Comparison of ENCODE assay signal across 16 mouse cellular contexts in genomic region chr12:35294668-35295067, GRCm38 (mm10).
DNase-seq lines count a peak whose midpoint lies in the region; ATAC-seq and TF ChIP-seq lines count a peak whose summit lies in the region.
"Had no signal": no experiment of that assay in that cellular context is flagged by ENCODE, and none has a peak within 500 bp of the region (broad histone marks: within the 10 kb centered on the region; RNA-seq: fewer than 3 reads in every experiment).

No protein-coding gene starts in this region.

- H3K79me2 ChIP-seq in myocyte (ENCODE audit: control insufficient read depth, insufficient read depth), result no peaks in the 10 kb centered on the region

- TF ChIP-seq CTCF in liver, postnatal 0 days (IDR thresholded peaks at IDR 0.05; ENCODE audit: low read depth), result no peak
- no peak for TF ChIP-seq CTCF in embryonic fibroblast, embryonic 13.5 days (IDR thresholded peaks at IDR 0.05; ENCODE audit: borderline replicate concordance, insufficient read depth, low read length)

- TF ChIP-seq POLR2A in embryonic fibroblast, embryonic 13.5 days (IDR thresholded peaks at IDR 0.05; ENCODE audit: low read depth, low read length), result no peak
- TF ChIP-seq POLR2A in myocyte (IDR thresholded peaks at IDR 0.05; ENCODE audit: insufficient read length, low read depth), result no peak

- ATAC-seq in liver, postnatal 0 days, result peak; percentile 69
- ATAC-seq in liver, embryonic 12.5 days, result no peak
- ATAC-seq: inflammation-experienced regulatory T-cells, adult 6 months had no signal

- DNase-seq in adrenal gland, adult 2 months, result peak; percentile 44
- no peak for DNase-seq in adrenal gland, adult 8-10 months
- no peak for DNase-seq in liver, postnatal 0 days
- no peak for DNase-seq in ovary, postnatal 14 days (ENCODE audit: low spot score)
- DNase-seq in frontal cortex, postnatal 14 days (ENCODE audit: low spot score in 2 of 2), result no peak
- DNase-seq: B cell, adult 2 months; layer of hippocampus, adult 9-11 months; lung, embryonic 14.5 days; midbrain, embryonic 14.5 days; thymus, adult 2 months had no signal

- no peaks in the 10 kb centered on the region for H3K27me3 ChIP-seq in liver, postnatal 0 days (ENCODE audit: insufficient read depth, low read length)
- H3K27me3 ChIP-seq in liver, embryonic 12.5 days (replicated peaks), result no peaks in the 10 kb centered on the region
- no peaks in the 10 kb centered on the region for H3K27me3 ChIP-seq in myocyte (ENCODE audit: control insufficient read depth, insufficient read depth, insufficient read length)
- H3K27me3 ChIP-seq: neural tube, embryonic 13.5 days had no signal

- peak overlapping the region; percentile 69 for H3K27ac ChIP-seq in liver, postnatal 0 days (ENCODE audit: low read depth)
- no peak overlapping the region for H3K27ac ChIP-seq in liver, embryonic 12.5 days
- H3K27ac ChIP-seq in embryonic fibroblast, embryonic 13.5 days (ENCODE audit: insufficient read depth, low read length), result peak overlapping the region; percentile 38
- H3K27ac ChIP-seq: kidney, postnatal 0 days; neural tube, embryonic 13.5 days had no signal

- H3K36me3 ChIP-seq in liver, postnatal 0 days (replicated peaks; ENCODE audit: insufficient read depth, low read length), result no peaks in the 10 kb centered on the region
- no peaks in the 10 kb centered on the region for H3K36me3 ChIP-seq in liver, embryonic 12.5 days
- no peaks in the 10 kb centered on the region for H3K36me3 ChIP-seq in myocyte (ENCODE audit: control insufficient read depth, insufficient read depth)
- H3K36me3 ChIP-seq: neural tube, embryonic 13.5 days had no signal

- no peak for TF ChIP-seq EP300 in liver, postnatal 0 days (IDR thresholded peaks at IDR 0.05; ENCODE audit: low read depth)

- no peak overlapping the region for H3K4me2 ChIP-seq in liver, postnatal 0 days (ENCODE audit: low read depth, low read length)
- no peak overlapping the region for H3K4me2 ChIP-seq in liver, embryonic 12.5 days
- H3K4me2 ChIP-seq in myocyte (ENCODE audit: low read depth), result peak overlapping the region; percentile 26
- H3K4me2 ChIP-seq: lung, embryonic 14.5 days; neural tube, embryonic 13.5 days had no signal

- no peak overlapping the region for H3K9ac ChIP-seq in liver, postnatal 0 days (replicated peaks)
- no peak overlapping the region for H3K9ac ChIP-seq in liver, embryonic 12.5 days
- H3K9ac ChIP-seq: lung, embryonic 14.5 days; neural tube, embryonic 13.5 days had no signal

- H3K4me1 ChIP-seq in liver, postnatal 0 days (ENCODE audit: insufficient read depth), result no peaks in the 10 kb centered on the region
- no peaks in the 10 kb centered on the region for H3K4me1 ChIP-seq in liver, embryonic 12.5 days
- H3K4me1 ChIP-seq in embryonic fibroblast, embryonic 13.5 days (ENCODE audit: control insufficient read depth, insufficient read depth, low read length), result peaks cover 4% of the 10 kb centered on the region; the same call in 1 of the 2 replicates
- H3K4me1 ChIP-seq: neural tube, embryonic 13.5 days had no signal

- no peak overlapping the region for H3ac ChIP-seq in myocyte (ENCODE audit: control insufficient read depth, insufficient read length)

- H3K4me3 ChIP-seq in liver, postnatal 0 days (ENCODE audit: low read depth, low read length), result no peak overlapping the region
- H3K4me3 ChIP-seq in liver, embryonic 12.5 days, result no peak overlapping the region
- H3K4me3 ChIP-seq in embryonic fibroblast, embryonic 13.5 days (ENCODE audit: insufficient read depth, low read length), result no peak overlapping the region
- H3K4me3 ChIP-seq in myocyte, result no peak overlapping the region
- H3K4me3 ChIP-seq: neural tube, embryonic 13.5 days had no signal

- WGBS in liver, postnatal 0 days (ENCODE audit: insufficient replicate concordance), result 57% methylated on average over 1 of the region's 1 CpGs
- WGBS in liver, embryonic 12.5 days (ENCODE audit: insufficient replicate concordance), result 75% methylated on average over 1 of the region's 1 CpGs

- H3K9me3 ChIP-seq in liver, postnatal 0 days (ENCODE audit: low read length), result no peaks in the 10 kb centered on the region
- H3K9me3 ChIP-seq in liver, embryonic 12.5 days (replicated peaks), result no peaks in the 10 kb centered on the region
- H3K9me3 ChIP-seq: neural tube, embryonic 13.5 days had no signal

TF ChIP-seq in myocyte, 11 proteins besides CTCF, POLR2A, EP300 and RAD21:
- TF ChIP-seq CEBPB (IDR thresholded peaks at IDR 0.05; ENCODE audit: insufficient read depth, poor library complexity, severe bottlenecking) (peak; percentile 94), POLR2AphosphoS2 (IDR thresholded peaks at IDR 0.05; ENCODE audit: insufficient read length, low read depth) (no peak)
